Mouse (Mus musculus) heart, adult 18-20 months (tissue): ENCODE measurements around the gene Prelp. TPM values are rescaled to one million over a fixed set of nuclear protein-coding genes. Genes with fewer than 3 reads are reported as not detected.

Source experiments
- total RNA-seq, 2 experiments: library from RNA; stranded (reverse); gene quantifications; 2 replicates each; pipeline ENCODE4 v1.2.3; 2021

Prelp gene
- total RNA-seq, 2 experiments from 2014 or later, result 23.4 to 28.7 TPM

Other genes starting within 250 kb of the Prelp start
- gene Lax1, start 231.3 kb downstream of the Prelp start, total RNA-seq, result 1 to 10 TPM in 1 of 2 experiments, under 1 TPM in 1; 0.35 to 3.5 TPM
- gene Atp2b4, start 120.4 kb downstream of the Prelp start, total RNA-seq, result 10 to 100 TPM; 17.2 to 19.3 TPM
- under 1 TPM; 0.23 to 0.37 TPM for gene Optc, start 13.4 kb downstream of the Prelp start, total RNA-seq
- 1 to 10 TPM; 6.2 to 9.3 TPM for gene Fmod, start 115.8 kb upstream of the Prelp start, total RNA-seq
- gene Btg2, start 157.7 kb upstream of the Prelp start, total RNA-seq, result 10 to 100 TPM; 31.1 to 32.0 TPM
- gene Chit1, start 189.8 kb upstream of the Prelp start, total RNA-seq, result not detected